Mouse (Mus musculus) thymus, postnatal 14 days (tissue): ENCODE data around the gene Arhgef28.

Experiments
- DNase-seq: peaks from one replicate; pipeline ENCODE4 v3.0.0; 2021

Arhgef28 gene

GRCm38 (mm10) chr13:97898590-97898989 lies 307.6 kb downstream of the Arhgef28 start:
- DNase-seq, result no peak

DNA sequence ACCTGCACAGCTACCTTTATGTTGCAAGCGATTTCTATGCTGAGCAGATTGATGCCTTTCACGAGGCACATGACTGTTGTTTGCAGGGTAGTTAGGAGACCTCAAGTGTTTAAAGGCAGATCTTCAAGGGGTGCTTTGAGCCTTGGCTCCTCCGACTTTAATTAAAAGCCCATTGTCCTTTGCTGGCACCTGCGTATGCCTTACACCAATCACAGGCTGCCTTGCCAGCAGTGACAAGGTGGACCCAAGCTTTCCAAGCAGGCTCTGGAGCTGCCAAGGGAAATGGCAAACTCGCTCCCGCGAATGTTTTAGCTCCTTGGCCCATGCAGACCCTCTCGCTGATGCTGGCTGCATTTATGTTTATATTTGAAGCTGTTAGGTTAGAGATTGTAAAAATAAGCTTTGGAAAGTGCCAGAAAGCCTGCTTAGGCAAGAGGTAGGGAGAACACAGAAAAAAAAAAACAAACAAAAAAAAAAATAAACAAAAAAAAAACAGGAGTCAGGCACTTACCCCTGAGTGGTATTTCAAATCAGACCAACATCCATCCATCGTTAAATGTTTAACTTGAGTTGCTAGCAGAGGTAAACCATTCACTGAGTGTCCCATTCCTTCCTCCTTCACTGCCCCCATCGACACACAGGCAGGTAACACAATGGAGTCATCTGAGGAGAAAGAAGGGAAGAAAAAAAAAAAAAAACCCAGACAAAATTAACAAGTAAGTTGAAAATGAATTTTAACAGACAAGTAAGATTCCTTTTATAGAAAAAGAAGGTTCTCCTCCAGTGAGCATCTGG lies 313.0 kb downstream of the Arhgef28 start:
- DNase-seq, result no peak

DNA sequence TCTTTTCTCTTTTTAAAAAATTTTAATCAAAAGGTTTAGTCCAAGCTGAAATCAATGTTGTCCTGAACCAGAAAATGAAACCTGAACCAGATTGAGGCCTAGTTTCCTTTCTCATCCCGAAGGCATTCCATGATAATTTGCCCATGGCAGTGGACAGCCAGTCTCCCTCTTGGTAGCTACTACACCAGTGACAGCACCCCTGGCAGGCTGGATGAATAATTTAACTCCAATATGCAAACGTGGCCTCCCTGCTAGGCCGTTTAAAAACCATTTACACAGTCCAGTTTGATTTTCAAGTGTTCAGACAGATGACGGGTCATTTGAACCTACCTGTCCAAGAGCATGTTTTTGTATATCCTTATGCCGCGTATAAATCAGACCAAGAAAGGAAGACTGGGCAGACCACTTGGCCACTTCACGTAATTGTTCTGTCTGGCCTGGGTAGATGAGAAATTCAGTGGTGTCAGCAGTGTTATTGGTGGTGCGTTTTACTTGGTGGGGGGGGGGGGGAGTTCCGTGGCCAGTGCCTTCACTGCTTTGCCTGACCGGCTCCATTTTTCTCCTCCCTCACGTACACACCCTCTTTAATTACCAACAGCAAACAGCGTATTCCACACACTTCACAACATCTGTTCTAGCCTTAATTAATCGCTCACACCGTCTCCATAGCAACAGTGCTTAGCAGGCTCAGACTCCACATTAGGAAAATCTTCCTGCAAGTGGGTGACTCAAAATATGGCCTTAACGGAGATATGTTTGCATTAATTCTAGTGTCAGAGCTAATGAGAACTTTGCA lies 314.0 kb downstream of the Arhgef28 start:
- DNase-seq, result no peak

DNA sequence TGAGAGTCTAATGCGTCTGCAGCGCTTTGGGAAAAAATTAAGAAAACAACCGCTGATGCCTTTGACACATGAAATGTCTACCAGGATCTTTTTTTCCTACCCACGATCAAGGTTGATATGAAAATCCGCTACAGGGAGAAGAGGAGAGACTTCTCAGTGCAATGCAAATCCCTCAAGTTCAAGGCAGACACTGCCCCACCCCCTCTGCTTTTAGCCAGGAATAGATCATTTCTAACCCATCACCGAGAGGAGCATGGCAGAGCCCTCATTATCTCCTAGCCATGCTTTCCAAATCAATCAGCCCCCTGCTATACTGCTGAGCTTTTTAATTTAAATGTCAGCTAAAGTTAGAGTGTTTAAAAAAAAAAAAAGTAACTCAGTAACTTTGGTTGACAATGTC lies 318.2 kb downstream of the Arhgef28 start:
- DNase-seq, result no peak

DNA sequence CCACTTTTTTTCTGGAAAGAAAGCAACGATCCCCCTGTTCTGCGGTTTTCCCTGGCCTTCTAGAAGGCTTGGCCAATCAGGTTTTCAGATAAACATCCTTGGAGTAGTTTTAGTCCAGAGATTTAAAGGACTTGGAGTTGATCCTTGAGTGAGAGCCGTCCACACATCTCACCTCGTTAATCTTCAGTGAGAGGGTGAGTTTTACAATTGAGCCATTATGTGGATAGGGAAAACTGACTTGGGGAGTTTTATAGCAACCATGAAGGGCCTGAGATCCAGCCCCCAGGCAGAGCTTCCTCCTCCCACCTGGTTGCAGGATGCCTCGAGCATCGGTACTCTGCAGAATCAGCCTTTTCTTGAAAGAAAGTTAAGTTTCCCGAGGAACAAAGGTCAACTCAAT lies 318.7 kb downstream of the Arhgef28 start:
- no peak for DNase-seq

GRCm38 (mm10) chr13:97883629-97884028 lies 322.6 kb downstream of the Arhgef28 start:
- DNase-seq, result no peak

DNA sequence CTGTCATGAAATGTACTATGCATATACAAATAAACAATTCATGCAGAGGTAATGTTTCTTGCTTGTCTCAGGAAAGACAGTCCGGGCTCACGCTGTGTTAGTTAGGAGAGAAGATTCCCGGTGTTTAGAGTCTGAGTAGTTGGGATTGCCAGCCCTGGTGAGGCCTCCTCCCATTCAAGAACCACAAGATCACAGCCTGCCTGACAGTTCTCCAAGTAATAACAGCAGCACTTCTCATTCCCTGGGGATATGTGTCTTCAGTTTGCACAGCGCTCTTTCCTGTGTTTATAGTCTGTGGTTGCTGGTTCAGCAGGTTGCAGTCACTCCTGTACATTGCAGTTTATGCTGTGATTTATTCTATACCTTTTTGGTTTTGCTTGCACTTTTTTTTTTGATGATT lies 329.8 kb downstream of the Arhgef28 start:
- no peak for DNase-seq

GRCm38 (mm10) chr13:97876031-97876430 lies 330.2 kb downstream of the Arhgef28 start:
- DNase-seq, result no peak

DNA sequence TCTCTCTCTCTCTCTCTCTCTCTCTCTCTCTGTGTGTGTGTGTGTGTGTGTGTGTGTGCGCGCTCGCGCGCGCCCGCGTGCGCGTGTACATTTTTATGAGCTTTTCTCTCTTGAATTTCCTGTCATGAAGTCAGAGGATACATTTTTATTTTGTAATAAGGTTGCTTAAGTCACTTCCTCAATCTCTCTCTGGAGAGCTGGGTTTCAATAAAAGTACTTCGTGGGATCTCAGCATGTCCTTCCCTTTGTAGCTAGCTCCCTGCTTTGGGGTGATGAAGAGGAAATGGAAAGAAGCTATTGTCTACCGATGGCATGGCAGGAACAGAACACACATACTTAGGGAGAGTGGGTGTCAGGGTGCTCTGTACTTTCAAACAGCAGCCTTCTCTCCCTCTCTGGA lies 336.8 kb downstream of the Arhgef28 start:
- no peak for DNase-seq

- no peak for DNase-seq
Measured at GRCm38 (mm10) chr13:97867322-97867962, 338.8 kb downstream of the Arhgef28 start.

DNA sequence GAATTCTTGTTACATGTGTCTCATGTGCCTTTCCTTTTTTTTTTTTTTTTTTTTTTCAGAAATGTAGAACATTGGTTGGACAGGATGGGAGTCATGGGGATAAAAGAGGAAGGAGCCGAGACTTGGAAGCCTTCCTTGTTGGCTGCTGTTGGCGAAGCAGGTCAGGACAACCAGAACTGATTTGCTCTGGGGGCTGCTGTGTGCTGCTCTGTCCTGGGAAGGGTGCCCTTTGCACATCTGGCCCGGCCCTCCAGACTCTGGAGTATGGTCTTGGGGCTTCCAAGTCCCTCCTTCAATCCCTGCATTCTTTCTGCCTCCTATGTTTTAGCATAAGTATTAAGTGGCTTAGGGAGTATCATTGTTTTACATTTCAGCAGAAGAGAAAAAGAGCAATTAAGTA lies 347.2 kb downstream of the Arhgef28 start:
- DNase-seq, result no peak

DNA sequence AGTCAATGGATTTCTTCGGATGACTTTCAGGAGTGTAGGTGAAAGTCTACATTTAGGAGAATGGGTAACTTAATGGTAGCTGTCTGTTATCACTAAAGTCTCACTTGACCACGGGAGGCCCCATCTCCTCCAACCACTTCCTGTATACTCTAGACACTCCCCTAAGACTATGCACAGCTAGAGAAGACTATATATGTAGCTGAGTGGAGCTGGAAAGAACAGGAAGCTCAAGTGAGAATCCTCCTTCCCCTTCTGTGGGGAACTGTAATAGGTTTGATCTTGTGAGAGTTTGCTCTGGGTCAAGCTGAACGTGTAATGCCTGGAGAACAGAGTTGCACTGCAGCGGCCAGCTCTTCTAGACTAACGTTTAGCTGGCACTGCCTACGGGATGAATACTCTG lies 348.4 kb downstream of the Arhgef28 start:
- DNase-seq, result peak; percentile 27

DNA sequence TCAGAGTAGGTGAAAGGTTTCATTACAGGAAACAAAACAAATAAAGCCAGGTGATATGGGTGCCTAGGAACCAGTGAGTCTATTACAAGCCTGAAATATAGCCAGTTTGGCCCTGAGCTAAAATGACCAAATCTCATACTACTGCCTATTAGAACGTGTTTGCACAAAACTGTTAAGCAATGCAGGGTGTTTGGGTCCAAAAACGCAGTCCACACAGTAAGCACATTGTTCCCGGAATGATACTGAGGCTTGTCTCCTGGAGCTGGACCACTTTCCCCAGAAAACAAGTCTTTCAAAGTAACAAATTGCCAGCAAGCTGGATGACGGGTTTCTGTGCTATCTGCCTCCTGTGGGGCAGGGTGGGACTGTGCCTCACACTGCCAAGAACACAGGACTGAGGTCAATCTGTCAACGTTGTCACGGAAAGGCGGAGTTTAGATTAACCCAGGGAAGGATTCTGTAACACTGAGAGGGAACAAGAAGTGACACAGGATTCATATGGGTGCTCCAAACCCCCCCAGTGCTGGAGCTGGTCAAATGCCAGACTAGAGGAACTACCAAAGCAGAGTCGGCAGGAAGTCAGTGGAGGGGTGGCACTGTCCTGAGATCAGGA lies 352.8 kb downstream of the Arhgef28 start:
- no peak for DNase-seq
